Comparison of ENCODE assay signal across 20 mouse cellular contexts in genomic region chr16:16484601-16485000, GRCm38 (mm10).
A peak's percentile ranks its signal among the peaks of the same experiment; 100 is the strongest.
DNase-seq lines count a peak whose midpoint lies in the region; ATAC-seq and TF ChIP-seq lines count a peak whose summit lies in the region.
"Had no signal": no experiment of that assay in that cellular context is flagged by ENCODE, and none has a peak within 500 bp of the region (broad histone marks: within the 10 kb centered on the region; RNA-seq: fewer than 3 reads in every experiment).

No protein-coding gene starts in this region.

- H3K4me1 ChIP-seq in lung, embryonic 14.5 days (ENCODE audit: insufficient read depth): no peaks in the 10 kb centered on the region
- H3K4me1 ChIP-seq in kidney, embryonic 15.5 days: no peaks in the 10 kb centered on the region
- H3K4me1 ChIP-seq: hindbrain, embryonic 12.5 days; liver, embryonic 13.5 days; megakaryocyte, embryonic 14.5 days had no signal

- no peak overlapping the region for H3K4me3 ChIP-seq in lung, embryonic 14.5 days (ENCODE audit: low read depth, low read length)
- no peak overlapping the region for H3K4me3 ChIP-seq in kidney, embryonic 15.5 days (replicated peaks)
- H3K4me3 ChIP-seq: hindbrain, embryonic 12.5 days; liver, embryonic 13.5 days; megakaryocyte, embryonic 14.5 days; neural tube, embryonic 12.5 days had no signal

- H3K4me2 ChIP-seq in lung, embryonic 14.5 days: no peak overlapping the region
- H3K4me2 ChIP-seq in kidney, embryonic 15.5 days: no peak overlapping the region
- H3K4me2 ChIP-seq: hindbrain, embryonic 12.5 days; liver, embryonic 13.5 days; neural tube, embryonic 12.5 days had no signal

- ATAC-seq in lung, embryonic 14.5 days (ENCODE audit: insufficient read depth): no peak
- ATAC-seq in kidney, embryonic 15.5 days (replicated peaks; ENCODE audit: low FRiP score): no peak
- ATAC-seq in activated CD4-positive, CD25-positive, alpha-beta regulatory T cell, adult 4 months: no peak

- H3K27ac ChIP-seq in lung, embryonic 14.5 days (ENCODE audit: low read depth): no peak overlapping the region
- H3K27ac ChIP-seq in kidney, embryonic 15.5 days: no peak overlapping the region
- H3K27ac ChIP-seq: hindbrain, embryonic 12.5 days; liver, embryonic 13.5 days; neural tube, embryonic 12.5 days had no signal

- H3K27me3 ChIP-seq in lung, embryonic 14.5 days (ENCODE audit: insufficient read depth, low read length): no peaks in the 10 kb centered on the region
- no peaks in the 10 kb centered on the region for H3K27me3 ChIP-seq in kidney, embryonic 15.5 days
- H3K27me3 ChIP-seq: hindbrain, embryonic 12.5 days; liver, embryonic 13.5 days; megakaryocyte, embryonic 14.5 days; neural tube, embryonic 12.5 days had no signal

- H3K9ac ChIP-seq in lung, embryonic 14.5 days: no peak overlapping the region
- H3K9ac ChIP-seq in kidney, embryonic 15.5 days: no peak overlapping the region
- H3K9ac ChIP-seq: hindbrain, embryonic 12.5 days; liver, embryonic 13.5 days; neural tube, embryonic 12.5 days had no signal

- 72% methylated on average over 4 of the region's 4 CpGs for WGBS in lung, embryonic 14.5 days
- 91% methylated on average over 4 of the region's 4 CpGs for WGBS in kidney, embryonic 15.5 days

- no peaks in the 10 kb centered on the region for H3K36me3 ChIP-seq in lung, embryonic 14.5 days (ENCODE audit: insufficient read depth)
- H3K36me3 ChIP-seq in kidney, embryonic 15.5 days: peaks cover 13% of the 10 kb centered on the region
- H3K36me3 ChIP-seq: liver, embryonic 13.5 days had no signal

- no peak for TF ChIP-seq CTCF in lung, embryonic 14.5 days (IDR thresholded peaks at IDR 0.05; ENCODE audit: low read depth)

- H3K9me3 ChIP-seq in lung, embryonic 14.5 days (ENCODE audit: low read depth, low read length): no peaks in the 10 kb centered on the region
- H3K9me3 ChIP-seq in kidney, embryonic 15.5 days (replicated peaks): no peaks in the 10 kb centered on the region
- H3K9me3 ChIP-seq: hindbrain, embryonic 12.5 days; liver, embryonic 13.5 days; megakaryocyte, embryonic 14.5 days; neural tube, embryonic 12.5 days had no signal

- peak; percentile 6 for DNase-seq in adrenal gland, postnatal 10 days
- DNase-seq in adrenal gland, adult 8-10 months: no peak
- DNase-seq in lung, embryonic 14.5 days: peak; percentile 9
- no peak for DNase-seq in lung, postnatal 4 days
- DNase-seq in cerebellum, postnatal 25 days: peak; percentile 28 to 71
- no peak for DNase-seq in layer of hippocampus, postnatal 25 days (ENCODE audit: extremely low spot score in 1 of 2, low spot score in 1 of 2)
- DNase-seq: adrenal gland, adult 2 months; embryo, embryonic 11 days; gastrocnemius, postnatal 36 days; kidney, postnatal 36 days; liver, embryonic 13.5 days; lung, adult 2 months; midbrain, embryonic 14.5 days; right cerebral cortex, postnatal 14 days; spleen, adult 18-20 months had no signal

Comparison
In these comparisons a context has a peak if more than half of its experiments do, and no peak if none do; other contexts are left out.
1. DNase-seq: peak in adrenal gland, postnatal 10 days (single experiment), lung, embryonic 14.5 days (single experiment) and cerebellum, postnatal 25 days (2 of 2); none in adrenal gland, adult 8-10 months (single experiment), lung, postnatal 4 days (0 of 2) and layer of hippocampus, postnatal 25 days (0 of 2).